Mouse (Mus musculus) lung, adult 2 months (tissue): ENCODE results near the gene Sall2. TPM values are rescaled to one million over a fixed set of nuclear protein-coding genes. Genes with fewer than 3 reads are reported as not detected.

ENCODE experiments used
- DNase-seq: peaks from one replicate; pipeline ENCODE4 v3.0.0; 2022
- H3K4me1 ChIP-seq: fragments of 200-500 bp; 2 replicates; pipeline ENCODE4 v1.6.1; 2011; ENCODE audit warnings: low read length; ENCODE audit not compliant: control insufficient read depth, insufficient read depth
- H3K4me3 ChIP-seq: fragments of 200-500 bp; replicated peaks from 2 replicates; pipeline ENCODE3; 2011; ENCODE audit warnings: low read depth, mild to moderate bottlenecking, control low read depth, low read length; ENCODE audit errors: extremely low read depth
- CTCF ChIP-seq: fragments of 200-500 bp; IDR thresholded peaks from 2 replicates; pipeline ENCODE4 v1.5.1; 2011; ENCODE audit warnings: mild to moderate bottlenecking, low read length, control low read depth; ENCODE audit not compliant: insufficient read depth
- POLR2A ChIP-seq: fragments of 200-500 bp; IDR thresholded peaks from 2 replicates; pipeline ENCODE4 v1.6.1; 2011; ENCODE audit warnings: low read depth, mild to moderate bottlenecking, control low read depth, low read length, borderline replicate concordance; ENCODE audit errors: extremely low read depth
- WGBS: fragments of 180-500 bp; shearing (Covaris S2); methylation state at CpG from one replicate; pipeline ENCODE4 v1.1.7; 2018; 5-methylcytosine and 5-hydroxymethylcytosine counted together
- polyA plus RNA-seq: library from polyadenylated mRNA; depleted of rRNA; stranded (reverse); fragments of >200 nt; gene quantifications from 2 replicates; pipeline ENCODE4 v1.2.3, GENCODE M21; 2012; rRNA removed

The Sall2 gene
- polyA plus RNA-seq = 6.3 and 8.1 TPM in 2 replicates

DNA sequence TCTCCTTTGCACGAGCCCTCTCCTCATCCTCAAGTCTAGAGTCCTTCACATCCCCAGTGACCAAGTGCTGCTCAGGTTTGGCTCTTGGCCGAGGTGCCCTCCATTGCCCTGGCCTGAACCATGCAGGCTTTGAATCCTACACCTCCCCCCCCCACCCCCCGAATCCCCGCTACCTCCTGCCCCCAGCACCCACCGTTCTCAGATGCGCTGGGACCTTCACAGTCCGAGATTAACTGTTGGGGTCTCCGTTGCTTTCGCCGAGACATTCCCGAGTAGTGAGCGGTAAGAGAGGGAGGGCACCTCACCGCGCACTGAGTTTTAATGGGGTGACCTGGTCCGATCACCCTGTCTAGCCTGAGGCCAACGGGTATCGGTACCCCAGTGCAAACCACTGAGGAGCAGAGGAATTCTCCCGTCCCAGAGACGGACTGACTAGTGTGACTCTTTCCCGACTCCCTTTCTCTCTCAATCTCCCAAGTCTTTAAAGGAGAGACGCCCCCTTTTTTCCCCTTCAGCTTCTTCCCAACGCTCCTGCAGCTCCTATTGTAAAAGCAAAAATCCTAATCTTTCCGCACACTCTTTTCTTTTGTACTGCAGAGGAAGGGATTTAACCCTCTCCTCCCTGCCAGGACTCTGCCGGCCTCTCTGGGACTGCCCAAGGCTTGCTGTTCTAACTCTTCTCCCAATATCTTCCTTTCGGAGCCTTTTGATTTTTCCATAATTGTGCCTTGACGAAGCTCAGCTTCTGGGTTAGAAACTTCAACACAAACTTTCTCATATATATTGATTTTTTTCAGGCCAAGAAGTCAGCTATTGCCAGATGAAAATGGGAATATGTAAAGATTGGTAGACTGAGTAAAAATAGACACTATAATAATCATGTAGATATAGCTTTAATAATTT lies at the start of gene Sall2:
Gene Sall2 (minus strand): TSS at position 853 of the 903 bp plus-strand sequence.
- H3K4me3 ChIP-seq = peak within 1 kb of the TSS; percentile 13
- TF ChIP-seq CTCF (no peak), POLR2A (no peak)
- WGBS = 3% methylated on average over 26 of the region's 26 CpGs
- no peak for DNase-seq
- H3K4me1 ChIP-seq = no peaks in the 10 kb centered on the region

- no peak for TF ChIP-seq POLR2A
- no peak for TF ChIP-seq CTCF
- Histone ChIP-seq H3K4me3 (no peak overlapping the region), H3K4me1 (no peaks in the 10 kb centered on the region)
- DNase-seq = no peak
- 77% methylated on average over 3 of the region's 3 CpGs for WGBS
Measured at GRCm38 (mm10) chr14:52368741-52369140, 40.2 kb upstream of the Sall2 start.

DNA sequence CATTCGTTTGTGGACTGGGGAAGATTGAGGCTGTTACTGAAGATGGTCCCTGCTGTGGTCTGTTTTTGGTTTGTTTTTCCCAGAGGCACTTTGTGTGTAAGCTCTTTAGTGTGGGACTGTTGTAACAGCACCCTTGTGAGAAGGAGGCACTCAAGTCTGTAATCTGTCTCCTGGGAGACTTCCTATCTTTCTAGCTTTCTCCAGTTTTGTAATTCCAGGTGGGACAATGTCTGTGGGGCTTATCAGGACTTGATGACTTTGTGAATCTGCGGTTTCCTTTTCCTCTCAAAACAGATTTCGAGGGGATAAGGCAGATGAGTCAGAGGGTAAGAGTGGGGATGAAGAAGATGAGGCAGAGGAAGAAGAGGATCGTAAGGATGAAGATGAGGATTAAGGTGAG lies 27.7 kb upstream of the Sall2 start, which contains the start of gene Olfr1513:
Gene Olfr1513 (minus strand): TSS at position 101 of the 400 bp plus-strand sequence.
- 63% methylated on average over 4 of the region's 4 CpGs for WGBS
- TF ChIP-seq CTCF = no peak
- Histone ChIP-seq H3K4me3 (no peak within 1 kb of the TSS), H3K4me1 (no peaks in the 10 kb centered on the region)
- no peak for DNase-seq

DNA sequence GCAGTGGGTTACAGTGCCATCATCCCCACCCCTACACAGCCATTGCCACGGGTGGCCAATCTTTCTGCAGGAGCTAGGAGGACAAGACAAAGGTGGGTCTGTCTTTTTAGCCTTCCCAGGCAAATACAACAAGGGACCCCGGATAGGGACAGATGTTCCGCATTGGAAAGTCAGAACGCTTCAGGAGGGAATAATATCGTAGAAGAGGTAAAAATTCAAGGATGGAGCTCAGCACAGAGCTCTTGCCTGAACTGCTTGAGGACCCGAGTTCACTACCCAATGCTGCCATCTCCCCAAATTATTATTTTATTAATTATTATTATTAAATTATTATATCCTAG lies 10.9 kb upstream of the Sall2 start:
- no peak for TF ChIP-seq CTCF
- no peak for TF ChIP-seq POLR2A
- DNase-seq = no peak
- Histone ChIP-seq H3K4me3 (no peak overlapping the region), H3K4me1 (no peaks in the 10 kb centered on the region)
- WGBS = 72% methylated on average over 6 of the region's 6 CpGs

GRCm38 (mm10) chr14:52338751-52339511 lies 10.4 kb upstream of the Sall2 start:
- TF ChIP-seq POLR2A (no peak), CTCF (peak; percentile 68)
- no peaks in the 10 kb centered on the region for H3K4me1 ChIP-seq
- no peak overlapping the region for H3K4me3 ChIP-seq
- 27% methylated on average over 21 of the region's 21 CpGs for WGBS
- peak; percentile 23 for DNase-seq

GRCm38 (mm10) chr14:52332171-52332570 lies 3.6 kb upstream of the Sall2 start:
- no peak for DNase-seq
- Histone ChIP-seq H3K4me3 (no peak overlapping the region), H3K4me1 (no peaks in the 10 kb centered on the region)
- TF ChIP-seq CTCF (no peak), POLR2A (no peak)
- 72% methylated on average over 3 of the region's 3 CpGs for WGBS

- 25% methylated on average over 4 of the region's 4 CpGs for WGBS
- TF ChIP-seq POLR2A = no peak
- TF ChIP-seq CTCF = no peak
- no peak for DNase-seq
- Histone ChIP-seq H3K4me1 (no peaks in the 10 kb centered on the region), H3K4me3 (no peak overlapping the region)
Measured at GRCm38 (mm10) chr14:52331069-52331750, 2.6 kb upstream of the Sall2 start.

DNA sequence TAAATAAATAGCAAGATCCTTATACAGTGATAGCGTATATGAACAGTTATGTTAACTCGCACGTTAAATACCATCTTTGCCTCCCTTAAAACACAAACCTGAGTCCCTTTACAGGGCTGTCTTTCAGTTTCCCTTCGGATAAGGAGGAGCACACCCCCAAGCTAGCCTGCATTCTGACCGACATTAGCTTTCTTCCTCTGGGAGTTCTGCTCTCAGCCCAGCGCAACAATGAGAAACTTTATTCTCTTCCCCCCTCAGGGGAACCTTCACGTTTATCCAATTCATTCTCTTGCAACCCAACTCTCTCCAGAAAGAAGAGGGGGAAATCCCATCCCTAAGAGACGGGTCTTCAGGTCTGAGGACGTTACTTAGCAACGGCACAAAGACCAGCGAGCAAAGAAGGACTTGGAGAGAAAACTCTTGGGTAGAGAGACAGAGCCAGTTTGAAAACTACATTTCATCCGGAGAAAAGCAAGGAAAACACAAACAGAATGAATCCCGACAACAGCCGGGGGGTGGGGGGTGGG lies 1.1 kb downstream of the Sall2 start:
- no peaks in the 10 kb centered on the region for H3K4me1 ChIP-seq
- no peak for DNase-seq
- H3K4me3 ChIP-seq = no peak overlapping the region
- 5% methylated on average over 14 of the region's 14 CpGs for WGBS
- TF ChIP-seq CTCF = no peak
- no peak for TF ChIP-seq POLR2A

DNA sequence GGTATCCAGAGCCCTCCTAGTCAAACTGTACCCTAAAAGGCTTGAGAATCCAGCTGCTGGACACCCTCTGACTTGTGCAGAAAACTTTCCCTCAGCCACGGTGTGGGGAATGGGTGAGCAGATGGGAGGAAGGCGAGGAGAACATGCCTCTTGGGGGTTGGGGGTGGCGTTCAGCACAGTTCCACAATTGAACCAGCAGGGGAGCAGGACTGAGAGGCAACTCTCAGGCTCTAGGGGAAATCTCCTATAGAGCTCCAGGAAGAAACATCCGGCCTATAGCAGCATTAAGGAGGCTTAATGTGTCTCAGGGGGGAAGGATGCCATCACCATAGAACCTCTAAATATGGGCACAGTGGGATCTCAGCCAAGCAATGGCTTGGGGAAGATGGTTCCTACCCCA lies 2.7 kb downstream of the Sall2 start:
- 17% methylated on average over 4 of the region's 4 CpGs for WGBS
- H3K4me3 ChIP-seq = no peak overlapping the region
- no peaks in the 10 kb centered on the region for H3K4me1 ChIP-seq
- no peak for TF ChIP-seq CTCF
- no peak for TF ChIP-seq POLR2A
- no peak for DNase-seq

DNA sequence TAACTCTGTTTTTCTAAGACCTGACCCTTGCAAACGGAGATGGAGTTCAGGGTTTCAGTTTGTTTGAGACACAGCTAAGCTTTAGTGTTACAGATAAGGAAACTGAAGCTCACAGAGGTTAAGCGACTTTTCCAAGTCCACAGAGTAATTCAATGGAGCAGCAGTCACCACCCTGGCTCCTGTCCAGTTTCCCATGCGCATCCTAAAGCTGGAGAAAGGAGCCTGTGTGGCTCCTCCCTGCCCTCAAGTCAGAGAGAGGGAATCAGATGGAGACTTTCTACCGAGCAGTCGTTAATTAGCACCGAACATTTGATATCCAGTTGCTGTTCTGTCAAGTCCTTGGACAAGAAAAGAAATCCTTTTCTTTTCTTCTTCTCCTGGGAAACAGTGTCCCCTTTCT lies 9.2 kb downstream of the Sall2 start:
- 44% methylated on average over 6 of the region's 6 CpGs for WGBS
- no peak for DNase-seq

More for the DNA sequence above, 9.2 kb downstream of the Sall2 start:
- no peak overlapping the region for H3K4me3 ChIP-seq
- TF ChIP-seq CTCF = no peak
- TF ChIP-seq POLR2A = no peak
- H3K4me1 ChIP-seq = peaks cover 2% of the 10 kb centered on the region; the same call in 1 of the 2 replicates
